Mouse (Mus musculus) heart, postnatal 10 days (tissue): ENCODE measurements at regions not wholly inside any gene's neighbourhood (a gene's known extent, or its start where the extent isn't known, plus 50 kb on each side); places are given as distances from the start of the nearest gene placed in this dataset.

Experiments used
- DNase-seq, 2 experiments: peaks; one replicate each; pipeline ENCODE4 v3.0.0; 2021
- intact Hi-C: fragments of 180-260 bp; cut with DNase I; formaldehyde crosslinking; loops from one replicate; pipeline ENCODE4 v1.15.1; 2025

DNA sequence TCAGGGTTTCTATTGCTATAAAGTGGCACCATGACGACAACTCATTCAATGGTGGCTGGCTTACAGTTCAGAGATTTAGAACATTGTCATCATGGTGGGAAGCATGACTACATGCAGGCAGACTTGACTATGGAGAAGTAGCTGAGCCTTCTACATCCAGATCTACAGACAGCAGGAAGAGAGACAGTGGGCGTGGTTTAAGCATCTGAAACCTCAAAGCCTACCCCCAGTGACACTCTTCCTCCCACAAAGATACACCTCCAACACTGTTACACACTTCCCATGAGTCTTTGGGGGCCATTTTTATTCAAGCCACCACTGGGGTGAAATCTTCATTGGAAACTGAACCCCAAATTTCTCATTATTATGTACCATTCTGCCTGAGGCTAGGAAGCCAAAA is 191.0 kb downstream of the Sox4 start:
- intact Hi-C loops: no loop called here
- no peak for DNase-seq

DNA sequence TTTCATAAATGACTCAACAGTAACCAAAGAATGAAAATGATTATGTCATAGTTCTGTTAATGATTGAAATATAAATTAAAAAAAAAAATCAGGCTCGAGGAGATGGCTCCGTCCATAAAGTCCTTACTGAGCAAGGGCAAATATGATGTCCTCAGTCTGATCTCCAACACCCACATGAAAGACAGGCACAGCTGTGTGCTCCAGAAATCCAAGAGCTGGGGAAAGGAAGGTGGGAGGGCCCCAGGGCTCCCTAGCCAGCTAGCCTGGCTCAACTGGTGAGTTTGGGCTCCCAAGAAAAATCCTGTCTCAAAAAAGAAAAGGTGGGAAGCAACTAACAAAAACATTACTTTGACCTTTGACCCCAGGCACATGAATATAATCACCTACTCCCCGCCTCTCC is 194.5 kb downstream of the Sox4 start:
- intact Hi-C loops: loop anchor here (2.0 to 5.0 kb wide), 3 partner anchors 34 to 342 kb away; no protein-coding TSS in a partner anchor

DNA sequence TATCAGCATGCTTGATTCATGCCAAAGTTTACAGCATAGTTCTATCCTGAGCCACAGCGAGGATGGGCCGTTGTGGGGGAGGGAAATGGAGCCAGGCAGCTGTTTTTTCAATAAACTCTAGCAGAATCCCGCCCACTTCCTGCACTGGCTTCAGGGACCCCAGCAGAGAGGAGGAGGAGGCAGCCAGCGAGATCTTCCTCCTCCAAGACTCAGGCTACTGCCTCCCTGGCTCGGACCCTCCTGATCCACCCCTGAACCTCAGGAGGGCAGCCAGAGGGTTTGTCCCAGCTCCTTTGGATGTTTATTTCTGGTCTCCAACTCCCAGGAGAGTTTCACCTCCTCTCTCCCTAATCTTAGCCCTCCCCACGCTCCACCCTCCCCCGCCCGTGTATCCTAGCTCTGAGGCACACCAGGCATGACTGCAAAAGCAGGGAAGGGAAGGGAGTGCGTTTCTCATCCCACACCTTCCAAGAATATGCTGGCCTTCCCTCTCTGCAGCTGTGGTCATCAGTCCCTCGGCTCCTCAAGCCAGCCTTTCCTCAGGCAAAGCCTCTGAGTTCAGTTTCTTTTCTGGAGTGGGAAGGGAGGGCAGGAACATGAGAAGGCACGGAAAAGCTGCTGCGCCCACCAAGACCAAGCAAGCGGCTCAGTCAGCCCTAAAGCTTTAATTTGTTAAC is 195.5 kb downstream of the Sox4 start:
- DNase-seq: peak; percentile 90 to 93
- intact Hi-C loops: loop anchor here (2.0 to 5.0 kb wide), 4 partner anchors 33 to 341 kb away; no protein-coding TSS in a partner anchor

More for the DNA sequence above, 194.5 kb downstream of the Sox4 start:
- peak in 1 of 2 experiments; percentile 28 for DNase-seq

DNA sequence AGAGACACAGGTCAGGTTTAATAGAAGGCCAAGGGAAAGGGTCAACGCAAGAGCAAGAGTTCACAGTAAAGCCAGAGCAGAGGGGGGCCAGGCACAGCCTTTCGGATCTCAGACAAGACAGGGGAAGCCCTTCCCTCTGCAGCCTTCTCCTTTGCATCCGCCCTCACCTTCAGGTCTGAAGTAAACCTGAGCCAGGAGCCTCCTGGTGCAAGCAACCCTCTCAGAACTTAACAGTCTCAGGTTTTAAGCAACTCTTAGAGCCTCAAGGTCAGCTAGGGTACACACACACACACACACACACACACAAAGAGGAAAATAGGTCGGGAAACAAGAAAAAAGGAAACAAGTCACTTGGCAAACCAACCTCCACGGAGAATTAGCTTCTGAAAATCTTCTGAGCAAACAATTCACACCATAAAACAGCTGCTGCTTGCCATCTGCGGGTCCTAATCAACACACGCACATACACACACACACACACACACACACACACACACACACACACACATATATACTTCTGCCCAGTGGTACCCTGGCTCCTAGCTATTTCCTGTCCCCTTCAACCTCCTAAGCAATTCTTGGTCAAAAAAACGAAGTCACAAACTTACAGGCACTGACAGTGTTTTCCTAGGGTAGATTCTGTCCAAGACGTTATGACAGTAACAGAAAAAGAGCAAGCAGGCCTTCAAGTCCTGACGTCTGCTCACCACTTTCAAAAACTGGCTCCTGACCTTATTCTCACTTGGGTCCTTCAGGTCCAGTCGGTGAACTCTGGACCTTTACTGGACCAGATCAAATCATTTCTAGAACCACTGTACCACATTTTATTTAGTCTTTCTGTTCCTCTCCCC is 196.4 kb downstream of the Sox4 start:
- peak; percentile 59 to 63 for DNase-seq
- intact Hi-C loops: loop anchor here (2.0 to 5.0 kb wide), 3 partner anchors 125 to 340 kb away; no protein-coding TSS in a partner anchor

DNA sequence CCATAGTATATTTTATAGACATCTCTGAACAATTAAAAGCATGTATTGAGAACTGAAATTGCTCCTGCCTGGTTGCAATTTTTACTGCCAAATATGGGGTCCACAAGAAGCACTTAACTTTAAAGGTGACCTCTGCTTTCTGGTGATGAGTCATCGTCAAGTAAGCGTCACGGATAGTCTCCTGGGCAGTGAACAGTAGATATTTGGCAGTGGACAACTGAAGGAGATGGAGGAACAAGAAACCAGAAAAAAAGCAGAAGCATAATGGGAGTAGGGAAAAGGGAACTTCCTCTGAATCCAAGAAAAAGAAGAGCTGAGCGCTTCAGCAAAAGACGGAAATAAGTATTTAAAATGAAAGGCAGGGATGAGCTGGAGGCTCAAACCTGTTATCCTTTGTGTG is 199.3 kb downstream of the Sox4 start:
- no peak for DNase-seq
- intact Hi-C loops: no loop called here

DNA sequence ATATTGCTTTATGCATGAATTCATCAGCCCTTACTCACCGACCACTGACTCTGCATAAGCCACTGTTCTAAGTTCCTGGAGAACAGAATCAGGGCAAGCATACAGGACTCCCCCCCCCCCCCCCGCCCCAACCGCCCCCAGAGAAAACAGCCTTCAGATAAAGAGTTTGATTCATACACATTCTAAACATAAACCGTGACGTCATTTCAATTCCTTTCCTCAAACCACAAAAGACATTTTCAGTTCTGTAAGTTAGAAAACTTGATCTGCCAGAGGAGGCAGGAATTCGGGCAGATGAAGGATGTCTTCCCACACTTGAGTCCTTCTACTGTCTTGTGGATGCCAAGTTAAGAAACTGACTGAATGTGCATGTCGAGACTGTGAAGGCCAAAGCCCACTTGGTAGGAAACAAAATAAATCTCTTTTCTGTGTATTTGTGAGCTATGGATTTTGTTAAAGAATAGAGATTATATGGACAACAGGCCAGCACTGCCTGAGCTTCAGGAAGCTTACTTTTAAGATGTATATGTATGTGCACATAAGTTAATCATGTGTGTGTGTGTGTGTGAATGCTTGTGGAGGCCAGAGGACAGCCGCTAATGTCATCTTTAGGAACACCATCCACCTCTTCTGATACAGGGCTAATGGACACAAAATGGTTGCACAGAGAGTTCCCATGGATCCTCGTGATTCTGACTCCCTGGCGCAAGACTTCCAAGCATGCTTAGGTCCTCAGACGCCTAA is 202.4 kb downstream of the Sox4 start:
- intact Hi-C loops: no loop called here
- no peak for DNase-seq

DNA sequence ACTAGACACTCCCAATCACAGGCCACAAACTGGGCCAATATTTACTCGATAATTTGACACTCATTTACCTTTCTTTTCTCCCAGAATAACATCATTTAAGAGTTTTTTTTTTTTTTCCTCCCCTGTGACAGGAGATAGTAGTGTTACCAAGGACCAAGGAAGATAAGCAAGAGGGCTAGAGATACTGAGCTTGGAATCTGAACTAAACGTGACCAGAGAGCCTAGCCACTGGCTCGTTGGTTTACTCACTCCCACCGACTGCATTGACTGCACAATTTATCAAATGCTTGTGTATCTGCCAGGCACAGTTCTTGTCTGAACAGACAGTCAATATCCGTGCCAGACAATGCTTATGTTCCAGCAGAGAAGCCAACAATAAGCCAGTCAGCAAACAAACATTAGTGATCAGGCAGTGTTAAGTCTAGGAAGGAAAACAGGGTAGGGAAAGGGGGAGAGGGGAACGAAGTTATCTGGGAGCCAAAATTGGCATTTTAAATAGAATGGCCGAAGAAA is 213.3 kb downstream of the Sox4 start:
- intact Hi-C loops: no loop called here
- DNase-seq: no peak

DNA sequence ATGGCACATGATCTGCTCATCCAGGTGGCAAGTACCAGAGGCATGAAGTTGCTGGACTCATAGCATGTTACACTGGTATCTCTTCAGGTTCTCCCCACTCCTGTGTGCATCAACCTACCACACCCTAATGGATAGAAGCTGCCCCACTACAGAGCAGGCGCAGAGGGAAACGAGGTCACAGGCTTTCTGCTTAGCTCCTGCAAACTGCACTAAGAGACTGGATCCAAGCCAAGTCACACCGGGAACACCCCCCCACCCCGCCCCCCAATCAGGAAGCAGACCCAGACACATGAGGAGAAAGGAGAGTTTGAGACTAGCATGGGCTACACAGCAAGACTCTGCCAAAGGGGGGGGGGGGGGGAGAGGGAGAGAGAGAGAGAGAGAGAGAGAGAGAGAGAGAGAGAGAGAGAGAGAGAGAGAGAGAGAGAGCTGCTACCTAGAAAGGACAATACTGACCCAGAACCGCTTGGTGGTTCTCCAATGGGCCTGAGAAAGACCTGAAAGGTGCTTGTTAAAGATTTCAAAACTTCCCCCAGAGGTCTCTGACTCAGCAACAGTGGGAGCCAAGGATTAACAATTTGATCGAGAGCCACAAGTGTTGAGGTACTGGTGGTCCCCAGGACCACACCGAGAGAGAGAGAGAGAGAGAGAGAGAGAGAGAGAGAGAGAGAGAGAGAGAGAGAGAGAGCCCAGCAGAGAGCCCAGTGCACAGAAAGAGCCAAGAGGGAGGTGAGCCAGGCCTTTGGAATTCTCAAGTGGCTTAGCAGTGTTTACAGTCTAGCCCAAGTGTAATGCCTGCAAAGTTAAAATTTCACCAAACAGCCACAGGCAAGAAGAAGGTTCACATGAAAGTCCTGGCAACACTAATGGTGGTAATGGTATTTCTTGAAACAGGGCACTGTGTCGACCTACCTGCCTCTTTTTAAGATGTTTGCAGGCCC is 215.1 kb downstream of the Sox4 start:
- intact Hi-C loops: no loop called here
- peak in 1 of 2 experiments; percentile 37 for DNase-seq

DNA sequence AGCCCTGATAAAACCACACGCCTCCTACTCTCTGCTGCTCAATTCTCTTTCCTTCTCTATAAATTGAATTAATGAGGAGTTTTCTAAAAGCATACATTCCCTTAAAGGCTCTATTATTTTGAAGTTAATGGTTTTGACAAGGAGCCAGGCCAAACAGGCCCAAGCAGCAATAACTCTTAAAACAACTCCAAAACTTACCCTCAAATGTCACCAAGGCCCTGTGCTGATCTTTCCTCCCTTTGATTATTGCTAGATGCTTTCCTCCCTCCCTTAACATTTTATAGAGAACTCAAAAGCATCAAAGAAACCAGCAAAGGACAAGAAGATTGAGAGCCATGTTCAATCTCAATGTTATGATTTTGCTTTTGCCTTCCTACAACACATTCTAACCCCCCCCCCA is 221.0 kb downstream of the Sox4 start:
- intact Hi-C loops: no loop called here
- no peak for DNase-seq

DNA sequence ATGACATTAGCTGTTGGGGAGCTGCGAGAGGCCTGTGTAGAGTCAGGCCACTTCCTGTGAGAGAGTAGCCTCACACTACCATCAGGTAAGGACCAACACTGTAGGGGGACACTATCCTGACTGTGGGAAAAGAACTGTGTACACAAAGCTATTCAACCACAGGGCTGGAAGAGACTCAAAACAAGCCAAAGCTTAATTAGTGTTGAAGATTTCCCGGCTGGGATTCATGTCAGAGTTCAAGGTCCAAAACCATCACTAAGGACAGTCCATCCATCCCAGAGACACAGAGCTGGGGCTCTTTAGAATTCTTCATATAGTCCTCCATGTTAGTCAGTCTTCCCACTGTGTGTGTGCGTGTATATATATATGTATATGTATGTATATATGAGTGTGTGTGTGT is 221.5 kb downstream of the Sox4 start:
- intact Hi-C loops: no loop called here
- no peak for DNase-seq

DNA sequence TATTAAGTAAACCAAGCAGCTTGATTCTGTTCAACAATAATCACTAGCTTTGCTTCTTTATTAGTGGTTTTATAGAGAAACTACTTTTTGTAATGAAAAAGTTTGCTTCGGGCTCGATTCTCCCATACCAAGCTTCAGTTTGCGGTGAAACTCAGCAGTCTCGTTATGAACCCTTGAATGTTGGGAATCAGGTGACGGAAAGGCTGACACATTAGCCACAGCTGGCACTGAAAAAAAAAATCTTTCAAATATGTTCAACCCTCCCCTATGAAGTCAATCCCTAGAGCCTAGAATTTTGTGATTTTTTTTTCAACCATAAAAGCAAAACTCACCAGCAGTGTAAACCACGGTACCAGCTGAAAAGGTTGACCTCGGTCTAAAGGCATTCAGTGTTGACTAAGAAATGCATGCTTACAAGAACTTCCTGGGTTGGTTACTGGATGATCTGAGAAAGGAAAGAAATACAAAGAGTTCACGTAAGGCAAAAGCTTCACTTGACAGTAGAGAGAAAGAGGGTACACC is 223.4 kb downstream of the Sox4 start:
- DNase-seq: no peak
- intact Hi-C loops: no loop called here

DNA sequence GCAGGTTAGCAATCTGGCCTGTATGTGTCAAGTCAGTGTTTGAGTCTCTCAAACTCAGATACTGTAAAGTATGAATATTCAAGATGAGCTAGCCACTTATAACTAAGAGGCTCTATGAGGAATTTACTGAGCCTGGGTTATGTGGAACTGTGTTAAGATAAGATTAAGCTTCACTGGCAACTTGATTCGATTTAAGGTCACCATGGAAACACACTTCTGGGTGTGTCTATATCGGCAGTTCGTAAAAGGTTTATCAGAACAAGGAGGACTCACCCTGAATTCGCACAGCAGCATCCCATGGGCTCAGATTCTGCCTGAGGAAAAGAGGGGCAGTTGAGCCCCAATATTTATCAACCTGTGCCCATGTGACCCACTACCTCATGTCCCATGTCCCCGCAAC is 224.7 kb downstream of the Sox4 start:
- DNase-seq: no peak
- intact Hi-C loops: no loop called here

DNA sequence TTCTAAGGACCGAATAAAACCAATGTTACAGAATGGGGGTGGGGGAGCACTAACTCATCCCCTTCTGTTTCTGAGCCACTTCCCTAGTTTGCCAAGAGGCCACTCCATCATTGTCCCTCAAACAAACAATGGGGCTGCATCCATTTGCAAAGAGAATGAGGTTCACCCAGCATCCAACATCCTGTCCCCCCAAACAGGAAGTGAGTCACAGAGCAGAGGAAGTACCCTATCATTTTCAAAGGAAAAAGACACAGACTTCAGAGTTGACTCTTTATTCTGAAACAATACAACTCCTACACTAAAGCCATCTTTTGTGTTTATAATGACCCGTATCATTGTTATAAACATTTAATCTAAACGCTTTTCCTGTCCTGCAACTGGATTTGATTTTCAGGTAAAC is 229.2 kb downstream of the Sox4 start:
- peak; percentile 38 to 39 for DNase-seq
- intact Hi-C loops: loop anchor here (2.0 to 5.0 kb wide), 2 partner anchors 35 to 163 kb away; no protein-coding TSS in a partner anchor

DNA sequence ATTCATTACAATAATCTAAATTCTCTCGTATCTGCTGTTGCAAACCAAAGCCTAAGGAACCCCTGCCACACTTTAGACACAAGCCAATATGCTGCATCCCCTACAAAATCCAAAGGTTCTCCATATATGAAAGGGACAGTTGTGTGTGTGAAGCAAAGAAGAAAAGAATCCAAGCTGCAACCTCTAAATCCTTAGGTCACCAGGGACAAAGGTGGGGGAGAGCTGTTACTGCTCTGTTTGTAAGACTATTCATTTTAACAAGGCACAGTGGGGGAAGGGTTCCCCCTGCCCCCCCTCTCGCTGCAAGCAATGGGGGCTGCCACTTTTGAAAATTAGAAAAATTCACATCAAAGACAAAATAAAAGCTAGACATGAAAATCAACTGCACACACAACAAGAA is 231.4 kb downstream of the Sox4 start:
- DNase-seq: no peak
- intact Hi-C loops: loop anchor here (5.0 kb wide), 1 partner anchor 165 kb away; no protein-coding TSS in a partner anchor

DNA sequence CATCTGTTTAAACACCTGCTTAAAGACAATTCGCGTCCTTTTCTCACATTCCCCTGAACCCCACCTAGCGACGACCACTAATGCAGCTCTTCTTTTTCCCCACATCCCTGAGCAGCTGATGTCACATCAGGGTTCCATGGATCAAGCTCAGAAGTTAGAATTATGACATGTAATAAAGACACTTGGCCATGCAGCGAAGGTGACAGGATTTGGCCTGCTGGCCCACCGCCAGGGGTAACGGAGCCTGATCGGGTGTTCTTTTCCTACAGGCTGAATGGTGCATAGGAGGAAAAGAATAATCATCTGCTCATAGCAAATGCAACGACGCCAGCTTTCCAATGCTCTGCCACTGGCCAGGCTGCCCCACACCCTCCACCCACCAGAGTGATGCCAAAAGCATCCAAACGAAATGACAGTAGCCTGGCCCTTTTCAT is 231.9 kb downstream of the Sox4 start:
- peak in 1 of 2 experiments; percentile 26 for DNase-seq
- intact Hi-C loops: loop anchor here (5.0 kb wide), 1 partner anchor 166 kb away; no protein-coding TSS in a partner anchor

DNA sequence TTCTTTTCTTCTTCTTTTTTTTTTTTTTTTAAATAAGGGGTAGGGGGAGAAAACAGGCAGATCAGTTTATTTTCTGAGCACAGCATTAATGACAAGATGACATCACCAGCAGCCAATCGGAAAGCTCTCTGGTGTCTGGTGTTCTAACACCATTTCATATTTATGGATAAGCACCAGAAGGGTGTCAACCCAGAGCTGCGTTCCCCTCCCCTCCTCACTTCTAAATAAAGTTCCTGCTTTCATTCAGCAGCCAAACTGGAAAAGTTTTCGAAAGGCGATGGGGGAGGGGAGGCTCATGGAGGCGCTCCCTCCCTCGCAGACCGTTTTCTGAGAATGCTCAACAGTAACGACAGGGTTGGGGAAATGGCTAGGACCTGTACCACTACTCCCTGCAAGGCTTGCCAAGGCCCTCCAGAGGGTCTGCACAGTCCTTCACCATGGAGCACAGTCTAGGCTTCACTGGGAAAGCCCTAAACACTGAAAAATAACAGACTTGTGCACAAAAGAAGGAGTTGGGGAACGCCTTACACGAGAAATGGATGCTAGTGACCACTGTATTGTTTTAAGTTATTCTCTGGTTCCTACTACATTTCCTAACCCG is 232.8 kb downstream of the Sox4 start:
- intact Hi-C loops: loop anchor here (5.0 kb wide), 1 partner anchor 167 kb away; no protein-coding TSS in a partner anchor
- DNase-seq: peak; percentile 62 to 64

DNA sequence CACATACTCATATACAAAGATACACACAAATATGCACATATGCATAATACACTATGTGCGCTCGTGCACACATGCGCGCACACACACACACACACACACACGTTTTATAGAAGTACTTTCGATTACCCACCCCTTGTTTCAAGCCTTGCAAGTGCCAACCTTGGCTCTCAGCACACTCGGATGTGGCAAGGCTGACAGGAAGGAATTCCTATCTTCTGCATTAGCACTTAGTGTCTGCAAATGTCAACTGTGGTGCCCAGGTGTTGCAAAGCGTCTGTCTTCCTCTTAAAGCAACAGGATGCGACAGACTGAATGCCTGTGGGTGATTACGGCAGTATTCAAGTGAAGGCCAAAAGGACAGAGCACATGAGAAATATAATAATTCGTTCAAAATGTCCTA is 233.3 kb downstream of the Sox4 start:
- intact Hi-C loops: loop anchor here (5.0 kb wide), 1 partner anchor 167 kb away; no protein-coding TSS in a partner anchor
- DNase-seq: peak; percentile 25 to 30

DNA sequence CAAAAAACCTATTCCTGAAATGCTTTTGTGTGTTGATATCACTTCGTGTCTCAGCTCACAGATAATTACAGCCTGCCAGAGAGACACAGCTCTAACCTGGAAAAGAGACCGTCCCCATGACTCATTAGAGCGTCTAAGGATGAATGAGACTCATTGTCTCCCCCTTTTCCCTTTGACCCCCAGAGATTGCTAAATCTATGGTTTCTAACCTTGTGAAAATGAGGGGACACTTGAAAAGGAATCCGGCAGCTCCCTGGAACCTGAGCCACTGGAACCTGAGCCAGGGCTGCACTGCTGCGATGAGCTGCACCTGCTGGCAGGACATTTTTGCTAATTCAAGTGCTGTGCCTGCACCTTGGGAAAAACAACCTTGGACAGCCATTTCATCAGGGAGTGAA is 234.6 kb downstream of the Sox4 start:
- intact Hi-C loops: loop anchor here (2.0 to 5.0 kb wide), 3 partner anchors 87 to 232 kb away; no protein-coding TSS in a partner anchor
- DNase-seq: no peak
